Mouse (Mus musculus): ENCODE measurements around the gene Auts2.
A peak's percentile ranks its signal among the peaks of the same experiment; 100 is the strongest.
"Not testable (repeated sequence)": the region's sequence is repeated elsewhere in the genome, so short reads cannot be mapped to it uniquely, and the experiment has no call there.

The Auts2 gene

GRCm38 (mm10) chr5:132543118-132544071, at the start of gene Auts2:
Gene Auts2, minus strand, starts transcription at chr5:132543344.
- DNase-seq, result peak; percentile 23 to 31

- DNase-seq, result no peak
Observed at GRCm38 (mm10) chr5:132591721-132592695, 48.9 kb upstream of the Auts2 start.

DNA sequence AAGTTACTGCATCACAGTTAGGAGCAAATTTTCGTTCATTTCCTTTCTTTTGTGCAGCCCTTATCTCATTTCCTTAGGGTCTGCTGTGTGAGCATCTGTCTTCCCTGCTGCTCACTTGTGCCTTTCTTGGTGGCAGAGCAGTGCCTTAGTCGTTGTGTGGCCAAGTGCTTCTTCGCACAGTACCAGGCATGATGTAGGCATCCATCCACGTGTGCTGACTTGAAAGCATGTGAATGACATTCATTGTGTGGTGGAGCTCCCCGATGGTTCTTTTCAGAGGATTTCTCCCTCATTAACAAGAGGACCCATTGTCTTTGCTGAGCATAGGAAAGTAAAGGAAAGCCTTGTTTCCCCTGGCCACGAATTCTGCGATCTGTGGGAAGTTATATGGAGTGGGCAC, 36.6 kb upstream of the Auts2 start:
- DNase-seq, result no peak

DNA sequence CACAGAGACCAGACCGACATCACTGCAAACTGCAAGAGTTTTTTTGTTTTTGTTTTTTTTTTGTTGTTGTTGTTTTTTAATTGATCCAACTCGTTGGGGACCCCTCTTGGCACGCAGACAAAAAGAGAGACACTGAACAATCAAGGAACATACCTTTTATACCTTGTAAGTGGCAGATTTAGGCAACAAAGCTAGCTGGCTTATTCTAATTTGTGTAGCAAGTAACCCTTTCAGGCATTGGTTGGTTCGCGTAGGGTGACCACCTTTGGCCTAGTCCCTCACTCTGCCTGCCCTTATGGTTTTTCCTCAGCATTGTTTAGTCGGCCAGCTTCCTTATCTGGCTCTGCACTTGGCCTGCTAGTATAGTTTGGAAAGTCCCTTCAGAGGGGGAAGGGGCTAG, 17.6 kb upstream of the Auts2 start:
- not testable (repeated sequence) for DNase-seq

DNA sequence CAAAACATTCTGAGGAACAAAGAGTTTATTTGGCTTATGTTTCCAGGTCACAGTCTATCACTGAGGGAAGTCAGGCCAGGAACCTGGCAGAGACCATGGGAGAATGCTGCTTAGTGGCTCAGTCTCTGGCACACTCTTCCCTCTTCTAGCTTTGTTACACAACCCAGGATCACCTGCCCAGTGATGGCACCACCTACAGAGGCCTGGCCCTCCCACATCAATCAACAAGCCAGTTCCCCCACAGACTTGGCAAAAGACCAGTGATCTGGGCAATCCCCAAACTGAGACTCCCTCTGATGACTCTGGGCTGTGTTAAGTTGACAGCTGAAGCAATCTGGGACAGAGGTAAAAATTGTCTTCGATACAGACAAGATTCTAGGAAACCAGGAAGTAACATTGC, 2.6 kb upstream of the Auts2 start:
- no peak for DNase-seq

DNA sequence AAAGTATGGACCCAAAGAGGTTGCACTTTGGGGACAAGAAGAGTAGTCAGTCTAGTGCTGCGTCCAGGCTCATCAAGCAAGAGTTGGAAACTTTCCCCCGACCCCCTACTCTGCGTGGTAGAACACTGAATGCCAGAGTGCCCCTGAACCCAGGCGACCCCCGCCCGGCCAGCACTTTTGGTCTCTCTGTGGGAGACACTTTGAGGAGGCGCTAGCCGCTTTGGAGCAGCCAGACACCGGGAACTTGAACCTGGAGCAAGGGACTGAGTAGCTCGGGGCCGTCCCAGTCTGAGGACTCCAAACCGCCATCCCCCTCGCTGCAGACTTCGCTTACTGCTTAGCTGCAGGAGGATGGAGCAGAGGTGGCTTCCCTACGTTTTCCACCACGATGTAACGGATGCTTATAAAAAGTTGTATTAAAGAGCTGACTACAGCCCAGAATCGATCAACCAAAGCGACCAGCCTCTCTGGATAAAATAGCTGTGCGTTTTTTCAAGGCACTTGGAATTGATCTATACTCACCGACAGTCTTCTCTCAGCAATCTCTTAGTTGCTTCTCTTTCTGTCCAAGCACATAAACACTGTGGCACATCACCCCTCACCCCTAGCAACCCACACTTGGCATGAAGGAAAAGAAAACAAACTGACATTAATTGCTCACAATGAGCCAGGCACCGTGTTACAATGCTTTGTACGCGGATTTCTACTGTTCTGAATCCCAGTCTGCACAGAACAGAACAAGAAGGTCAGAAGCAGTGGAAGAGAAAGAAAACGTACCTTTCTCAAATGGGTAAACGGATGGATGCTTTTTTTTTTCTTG, 1.2 kb upstream of the Auts2 start:
- DNase-seq, result no peak

- no peak for DNase-seq
Observed at GRCm38 (mm10) chr5:132542381-132543020, 643 bp downstream of the Auts2 start.

DNA sequence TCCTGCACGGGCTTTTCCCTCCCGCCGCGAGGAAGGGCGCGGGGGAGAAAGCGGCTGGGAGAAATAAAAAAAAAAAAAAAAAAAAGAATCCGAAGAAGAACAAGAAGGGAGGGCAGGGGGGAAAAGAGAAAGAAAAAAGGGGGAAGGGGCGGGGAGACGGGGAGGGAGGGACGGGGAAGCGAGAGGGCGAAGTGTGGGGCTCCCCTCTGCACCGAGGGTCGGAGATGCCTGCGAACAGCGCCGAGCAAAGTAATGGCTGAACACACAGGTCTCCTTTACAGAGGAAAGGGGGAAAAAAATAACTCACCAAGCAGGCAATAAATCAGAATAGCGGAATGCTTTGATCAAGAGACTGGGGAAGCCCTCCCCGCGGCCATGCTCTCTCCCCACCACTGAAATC, 1.2 kb downstream of the Auts2 start:
- DNase-seq, result no peak

DNA sequence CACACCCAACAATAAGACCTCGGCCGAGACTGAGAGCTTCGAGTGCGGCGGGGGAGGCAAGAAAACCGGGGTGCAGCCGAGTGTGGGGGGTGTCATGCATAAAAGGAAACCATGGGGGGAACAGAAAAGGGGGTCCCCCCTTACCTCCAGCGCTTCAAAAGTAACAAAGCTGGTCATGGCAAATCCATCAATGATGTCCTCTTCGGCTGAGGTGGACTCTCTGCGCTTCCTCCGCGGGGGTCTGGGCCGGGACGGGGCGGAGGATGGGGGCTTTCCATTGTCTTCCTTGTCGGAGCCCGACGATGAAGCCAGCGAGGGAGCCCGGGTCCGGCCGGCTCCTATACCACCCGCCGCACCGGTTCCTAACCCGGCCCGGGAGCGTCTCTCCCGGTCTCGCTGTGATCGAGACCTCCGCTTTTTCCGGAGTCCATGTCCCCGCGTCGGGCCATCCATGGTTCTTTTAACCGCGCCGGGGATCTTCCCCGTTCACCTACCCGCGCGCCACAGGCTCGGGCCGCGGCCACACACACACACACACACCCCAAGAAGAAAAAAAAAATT, 1.7 kb downstream of the Auts2 start:
- peak in 1 of 2 experiments; percentile 1 for DNase-seq

DNA sequence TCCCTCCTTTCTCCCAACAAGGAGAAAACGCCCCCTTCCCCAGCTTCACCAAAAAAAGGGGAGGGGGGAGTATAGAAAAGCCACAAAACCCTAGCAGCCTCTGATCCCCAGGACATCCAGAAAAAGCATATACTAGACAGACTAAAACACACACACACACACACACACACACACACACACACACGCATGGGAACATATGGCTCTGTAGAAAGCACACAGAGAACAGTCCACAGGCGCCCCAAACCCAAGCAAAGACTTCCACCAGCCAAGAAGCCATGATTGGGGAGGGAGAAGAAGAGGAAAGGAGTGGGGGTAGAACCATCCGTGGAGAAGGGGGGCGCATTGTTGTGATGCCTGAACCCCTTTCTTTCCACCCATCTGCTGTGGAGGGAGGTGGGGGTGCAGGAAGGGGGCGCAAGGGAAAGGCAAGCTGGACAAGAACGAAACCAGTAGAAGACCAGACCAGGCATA, 2.3 kb downstream of the Auts2 start:
- DNase-seq, result no peak

DNA sequence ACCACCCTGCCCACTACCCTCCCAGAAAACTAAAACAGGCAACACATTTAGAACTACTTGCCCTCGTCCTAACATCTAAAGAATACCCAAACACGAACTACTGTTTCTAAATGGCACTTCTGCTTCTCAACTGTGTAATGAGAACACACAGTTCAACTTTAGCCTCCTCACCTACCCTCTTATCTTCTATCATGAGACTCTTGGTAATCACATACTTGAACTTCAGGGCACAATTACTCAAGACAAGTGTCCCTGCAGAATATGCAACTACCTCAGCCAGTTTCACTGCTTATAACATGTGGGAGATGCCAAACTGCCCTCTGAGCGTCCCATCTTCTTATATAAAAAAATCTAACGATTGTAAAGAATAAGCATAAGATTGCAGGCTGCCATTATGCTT, 5.7 kb downstream of the Auts2 start:
- DNase-seq, result no peak

DNA sequence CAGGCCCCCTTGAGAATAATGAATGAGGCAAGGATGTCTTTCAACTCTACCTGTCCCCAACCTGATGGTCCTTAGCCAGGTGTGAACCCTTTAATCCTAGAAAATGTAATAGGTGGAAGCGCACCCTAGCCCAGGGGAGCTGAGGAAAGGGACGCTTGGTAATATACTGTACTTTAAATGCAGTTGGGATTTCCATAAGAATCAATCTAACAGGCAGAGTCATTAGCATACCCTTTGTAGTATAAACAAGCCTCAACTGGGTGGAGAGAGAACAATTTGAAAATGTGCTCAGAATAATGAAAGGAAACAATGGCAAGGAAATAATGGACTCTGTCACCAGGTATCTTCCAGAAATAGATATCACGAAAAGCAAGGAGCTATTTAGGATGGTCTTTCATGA, 16.7 kb downstream of the Auts2 start:
- no peak for DNase-seq

DNA sequence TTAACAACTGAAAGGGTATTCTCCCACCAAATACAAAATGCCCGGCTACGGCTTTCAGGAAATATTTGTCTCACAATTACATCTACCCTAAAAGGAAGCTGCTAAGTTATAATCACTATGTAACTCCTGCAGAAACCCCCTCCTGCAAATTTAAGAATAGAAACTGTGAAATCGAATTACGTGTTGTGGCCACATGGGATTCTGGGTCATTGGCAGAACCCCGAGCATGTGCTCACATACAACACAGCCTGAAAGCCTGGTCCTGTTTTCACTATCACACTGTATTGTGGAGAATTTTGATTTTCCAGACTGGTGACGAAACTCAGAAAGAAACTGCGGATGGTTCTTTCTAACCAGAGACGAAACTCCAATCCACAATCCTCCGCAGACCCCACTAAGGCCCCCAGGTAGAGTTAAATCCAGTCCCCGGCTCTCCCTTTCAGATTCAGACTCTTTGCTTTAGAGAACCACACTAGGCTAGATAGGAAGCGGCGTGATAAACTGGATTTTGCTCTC, 21.7 kb downstream of the Auts2 start:
- no peak for DNase-seq

DNA sequence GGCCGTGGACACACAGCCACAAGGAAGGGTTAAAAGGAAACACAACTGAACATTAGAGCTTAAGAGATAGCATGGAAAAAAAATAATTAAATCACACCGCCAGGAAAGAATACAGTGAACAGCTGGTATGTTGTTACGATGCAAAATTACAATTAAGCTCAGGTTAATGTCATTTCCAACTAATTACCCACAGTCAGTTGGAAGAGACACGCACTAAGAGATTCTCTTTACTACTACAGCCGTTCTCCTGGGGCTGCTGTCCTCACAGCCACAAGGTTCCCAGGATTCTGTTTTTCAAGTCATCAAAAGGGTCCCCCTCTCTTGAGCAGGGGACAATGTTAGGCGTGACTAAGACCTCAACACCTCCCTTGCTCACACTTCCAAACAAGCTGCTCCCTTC, 25.3 kb downstream of the Auts2 start:
- no peak for DNase-seq

DNA sequence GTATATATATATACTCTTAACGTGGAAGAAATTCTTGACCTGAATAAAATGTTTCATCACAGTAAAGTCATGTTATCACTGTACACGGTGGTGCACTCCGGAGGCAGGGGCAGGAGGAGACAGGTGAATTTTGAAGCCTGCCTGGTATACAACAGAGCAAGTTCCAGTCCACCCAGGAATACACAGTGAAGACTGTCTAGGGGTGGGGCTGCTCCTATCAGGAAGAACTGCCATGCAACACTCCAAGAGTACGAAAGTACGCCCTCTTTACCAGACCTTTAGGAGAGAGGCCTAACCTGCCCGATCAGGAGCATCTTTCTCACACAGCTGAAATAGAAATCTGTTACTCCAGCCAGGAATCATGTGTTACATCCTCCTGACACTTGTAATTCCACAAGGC, 28.6 kb downstream of the Auts2 start:
- no peak for DNase-seq

- DNase-seq, result no peak
Observed at GRCm38 (mm10) chr5:132513206-132513605, 29.9 kb downstream of the Auts2 start.

DNA sequence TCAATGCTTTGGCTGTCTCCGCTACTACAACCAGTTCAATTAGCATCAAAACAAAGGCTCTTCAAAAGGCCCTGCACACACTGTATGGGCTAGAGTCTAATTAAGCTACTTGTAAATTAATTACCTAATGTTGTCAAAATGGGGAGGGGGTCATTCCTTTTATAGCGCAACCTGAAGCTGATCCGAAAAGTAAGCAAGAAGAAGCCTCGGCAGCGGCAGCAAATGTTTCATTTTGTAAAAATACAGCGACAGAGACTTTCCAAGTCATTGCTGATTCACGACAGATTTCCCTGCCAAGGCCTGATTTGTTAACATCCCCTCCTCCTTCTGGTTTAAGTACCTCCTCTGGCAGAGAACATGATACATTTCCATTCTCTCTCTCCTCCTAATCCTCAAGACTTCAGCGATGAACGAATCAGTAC, 33.7 kb downstream of the Auts2 start:
- DNase-seq, result no peak

- no peak for DNase-seq
Observed at GRCm38 (mm10) chr5:132504893-132505292, 38.3 kb downstream of the Auts2 start.

- DNase-seq, result no peak
Observed at GRCm38 (mm10) chr5:132503431-132503830, 39.7 kb downstream of the Auts2 start.

- no peak for DNase-seq
Observed at GRCm38 (mm10) chr5:132502036-132502435, 41.1 kb downstream of the Auts2 start.

- no peak for DNase-seq
Observed at GRCm38 (mm10) chr5:132500817-132501231, 42.3 kb downstream of the Auts2 start.

All from spleen, adult 18-20 months (tissue).